Mouse (Mus musculus) megakaryocyte, embryonic 14.5 days (primary cell): ENCODE data around the gene Cdc42se1.

Experiments
- FLI1 ChIP-seq: IDR thresholded peaks from 2 replicates; pipeline ENCODE4 v1.6.1; 2012; ENCODE audit warnings: low read length, inconsistent platforms, mixed read lengths
- GATA1 ChIP-seq: IDR thresholded peaks from 3 replicates; pipeline ENCODE4 v1.6.1; 2012; ENCODE audit warnings: mixed read lengths, low read length, inconsistent platforms, borderline replicate concordance

DNA sequence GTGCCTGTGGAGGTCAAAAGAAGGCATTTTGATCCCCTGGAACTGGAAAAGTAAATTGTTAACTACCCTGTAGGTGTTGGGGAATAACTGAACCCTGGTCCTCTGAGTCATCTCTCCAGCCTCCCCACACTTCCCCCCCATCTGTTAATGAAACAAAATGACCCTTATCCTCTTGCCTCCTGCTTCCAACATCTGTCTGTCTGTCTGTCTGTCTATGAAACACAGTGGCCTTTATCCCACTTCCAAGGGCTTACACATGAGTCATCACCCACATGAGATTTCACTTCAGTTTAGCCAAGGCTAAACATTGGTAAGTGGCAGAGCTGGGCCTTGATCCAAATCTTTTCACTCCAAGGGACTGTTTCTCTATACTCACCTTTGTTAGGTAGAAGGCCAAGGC is 39.3 kb downstream of the Cdc42se1 start:
- TF ChIP-seq GATA1 (no peak), FLI1 (no peak)
